Mouse (Mus musculus) MN1 (cell line): ENCODE data around the gene Elmod3.
A peak's percentile ranks its signal among the peaks of the same experiment; 100 is the strongest.

ENCODE experiments used
- DNase-seq: peaks from one replicate; pipeline ENCODE4 v3.0.0-alpha.2; 2016; ENCODE audit warnings: low spot score

Gene Elmod3

GRCm38 (mm10) chr6:72597956-72598753, at the start of gene Elmod3, which contains the start of gene Retsat:
Gene Elmod3, minus strand, starts transcription at chr6:72598413.
Gene Retsat, plus strand, starts transcription at chr6:72598475.
- DNase-seq, result peak; percentile 94

GRCm38 (mm10) chr6:72647383-72647820, 49.2 kb upstream of the Elmod3 start:
- DNase-seq, result peak; percentile 71

GRCm38 (mm10) chr6:72645364-72645763, 47.2 kb upstream of the Elmod3 start:
- no peak for DNase-seq

GRCm38 (mm10) chr6:72644576-72644975, 46.4 kb upstream of the Elmod3 start:
- DNase-seq, result no peak

DNA sequence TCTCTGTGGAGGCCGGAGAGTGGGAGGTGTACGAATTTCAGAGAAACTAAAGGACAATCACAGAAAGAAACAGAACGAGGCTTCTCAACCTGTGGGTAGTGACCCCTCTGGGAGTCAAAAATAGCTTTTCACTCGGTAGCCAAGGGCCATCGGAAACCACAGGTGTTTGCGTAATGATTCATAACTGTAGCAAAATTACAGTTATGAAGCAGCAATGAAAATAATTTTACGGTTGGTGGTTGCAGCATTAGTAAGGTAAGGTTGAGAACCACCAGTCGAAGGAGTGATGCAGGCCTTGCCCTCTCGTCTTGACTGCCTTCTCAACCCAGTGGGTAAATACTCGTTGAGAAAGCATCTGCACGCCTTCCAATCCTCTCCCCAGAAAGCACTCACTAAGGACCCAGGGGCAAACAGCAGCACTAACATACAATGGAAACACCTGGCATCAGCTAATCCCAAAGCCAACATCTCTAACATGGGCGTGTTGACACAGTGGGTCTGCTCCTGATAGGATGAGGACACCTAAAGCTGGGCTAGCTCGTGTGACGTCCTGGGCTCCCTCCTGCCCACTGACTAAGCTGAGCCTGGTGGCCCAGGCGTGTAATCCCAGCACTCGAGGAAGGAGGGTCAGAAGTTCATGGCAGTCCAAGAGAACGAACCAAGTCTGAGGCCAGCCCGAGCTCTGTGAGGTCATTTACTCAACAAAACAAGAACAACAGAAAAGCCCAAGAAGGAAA, 43.2 kb upstream of the Elmod3 start:
- no peak for DNase-seq

GRCm38 (mm10) chr6:72636940-72637339, 38.7 kb upstream of the Elmod3 start:
- no peak for DNase-seq

- DNase-seq, result peak; percentile 80
Observed at GRCm38 (mm10) chr6:72635760-72636431, 37.7 kb upstream of the Elmod3 start.

GRCm38 (mm10) chr6:72634311-72634710, 36.1 kb upstream of the Elmod3 start:
- no peak for DNase-seq

DNA sequence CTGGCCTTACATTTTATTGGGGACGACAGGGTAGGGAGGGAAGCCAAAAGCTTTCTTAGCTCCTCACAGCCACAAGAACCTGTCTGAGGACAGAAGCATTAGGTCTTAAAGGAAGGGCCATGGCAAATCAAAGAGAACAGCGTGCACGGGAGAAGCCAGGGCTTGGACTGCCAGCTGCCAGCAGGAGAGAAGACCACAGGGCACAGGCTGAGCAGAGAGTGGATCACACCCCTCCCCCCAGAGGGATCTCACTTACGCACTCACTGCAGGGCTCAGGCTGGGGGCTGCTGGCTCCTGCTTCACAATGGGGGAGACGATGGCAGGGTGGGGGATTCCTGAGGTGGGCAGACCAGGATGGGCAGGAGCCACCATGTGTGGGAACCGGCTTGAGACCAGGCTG, 33.5 kb upstream of the Elmod3 start:
- DNase-seq, result no peak

GRCm38 (mm10) chr6:72630961-72631360, 32.7 kb upstream of the Elmod3 start:
- no peak for DNase-seq

GRCm38 (mm10) chr6:72630370-72630769, 32.2 kb upstream of the Elmod3 start:
- no peak for DNase-seq

- DNase-seq, result no peak
Observed at GRCm38 (mm10) chr6:72627276-72627675, 29.1 kb upstream of the Elmod3 start.

GRCm38 (mm10) chr6:72626391-72626790, 28.2 kb upstream of the Elmod3 start:
- DNase-seq, result no peak

GRCm38 (mm10) chr6:72623661-72624402, 25.6 kb upstream of the Elmod3 start:
- no peak for DNase-seq

DNA sequence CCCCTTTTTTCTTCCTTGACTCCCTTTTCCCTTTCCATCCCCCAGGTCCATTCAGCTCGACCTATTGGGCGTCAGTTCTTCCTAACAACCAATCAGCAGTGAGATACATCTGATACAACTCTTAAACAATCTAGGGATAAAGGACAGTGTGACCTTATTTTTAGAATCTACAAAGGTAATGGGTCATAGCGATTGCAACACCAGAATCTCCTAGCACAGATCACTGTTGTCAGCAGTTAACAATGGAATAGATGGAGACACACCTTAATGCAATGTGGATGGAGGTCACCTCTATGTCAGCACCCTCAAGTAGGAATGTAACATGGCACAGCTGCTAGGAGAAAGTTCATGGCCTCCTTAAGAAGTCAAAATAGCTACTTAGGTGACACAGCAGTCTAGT, 24.7 kb upstream of the Elmod3 start:
- DNase-seq, result no peak

DNA sequence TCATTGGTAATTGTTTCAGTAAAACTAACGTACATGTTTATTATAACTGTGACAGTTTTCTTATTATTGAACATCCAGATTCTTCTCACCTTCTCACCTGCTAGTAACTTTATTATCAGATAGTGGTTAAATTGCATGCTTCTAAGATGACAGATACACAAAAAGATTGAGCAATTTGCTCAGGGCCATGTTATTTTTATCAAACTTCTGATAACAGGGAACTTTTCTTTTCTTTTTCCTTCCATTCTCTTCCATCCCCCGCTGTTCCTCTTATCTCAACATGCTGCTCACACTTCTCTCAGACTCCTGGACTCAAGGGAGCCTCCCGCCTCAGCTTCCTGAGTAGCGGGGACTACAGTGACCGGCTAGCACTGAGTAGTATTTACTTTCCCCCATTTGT, 22.7 kb upstream of the Elmod3 start:
- no peak for DNase-seq

DNA sequence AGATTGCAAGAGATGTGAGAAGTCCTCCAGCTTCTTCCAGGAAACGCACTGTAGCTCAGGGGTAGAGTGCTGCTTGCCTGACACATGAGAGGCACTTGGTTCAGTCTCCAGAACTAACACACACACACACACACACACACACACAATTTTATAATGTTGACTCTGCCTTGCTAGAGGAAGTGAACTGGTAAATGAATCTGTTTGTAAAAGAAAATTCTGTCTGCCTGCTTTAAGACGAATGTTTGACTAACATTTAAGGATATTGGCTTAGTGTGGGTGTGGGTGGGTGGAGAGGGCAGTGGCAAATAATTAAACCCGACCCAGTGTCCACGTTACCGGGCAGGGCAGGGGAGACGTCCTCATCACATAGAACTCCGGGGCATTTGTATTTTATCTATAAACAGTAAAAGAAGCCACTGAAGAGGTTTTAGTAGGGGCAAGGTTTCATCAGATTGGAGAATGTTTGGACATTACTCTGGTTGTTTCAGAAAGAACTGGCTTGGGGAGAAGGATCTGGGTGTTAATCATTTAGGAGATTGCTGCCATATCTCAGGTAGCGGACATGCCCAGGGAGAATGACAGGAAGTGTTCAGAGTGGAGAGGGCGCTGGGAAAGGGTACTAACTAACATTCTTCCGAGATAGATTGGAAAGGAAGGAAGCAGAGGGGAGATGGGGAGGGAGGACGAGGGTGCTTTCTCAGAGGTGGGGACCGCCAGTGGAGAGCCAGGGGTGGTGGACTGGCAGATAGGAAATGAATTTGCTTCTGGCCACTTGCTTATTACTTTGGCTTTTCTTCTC, 21.7 kb upstream of the Elmod3 start:
- DNase-seq, result peak; percentile 28

GRCm38 (mm10) chr6:72616643-72617288, 18.6 kb upstream of the Elmod3 start, which contains the start of gene Tgoln1:
Gene Tgoln1, minus strand, starts transcription at chr6:72617000.
- DNase-seq, result peak; percentile 94

DNA sequence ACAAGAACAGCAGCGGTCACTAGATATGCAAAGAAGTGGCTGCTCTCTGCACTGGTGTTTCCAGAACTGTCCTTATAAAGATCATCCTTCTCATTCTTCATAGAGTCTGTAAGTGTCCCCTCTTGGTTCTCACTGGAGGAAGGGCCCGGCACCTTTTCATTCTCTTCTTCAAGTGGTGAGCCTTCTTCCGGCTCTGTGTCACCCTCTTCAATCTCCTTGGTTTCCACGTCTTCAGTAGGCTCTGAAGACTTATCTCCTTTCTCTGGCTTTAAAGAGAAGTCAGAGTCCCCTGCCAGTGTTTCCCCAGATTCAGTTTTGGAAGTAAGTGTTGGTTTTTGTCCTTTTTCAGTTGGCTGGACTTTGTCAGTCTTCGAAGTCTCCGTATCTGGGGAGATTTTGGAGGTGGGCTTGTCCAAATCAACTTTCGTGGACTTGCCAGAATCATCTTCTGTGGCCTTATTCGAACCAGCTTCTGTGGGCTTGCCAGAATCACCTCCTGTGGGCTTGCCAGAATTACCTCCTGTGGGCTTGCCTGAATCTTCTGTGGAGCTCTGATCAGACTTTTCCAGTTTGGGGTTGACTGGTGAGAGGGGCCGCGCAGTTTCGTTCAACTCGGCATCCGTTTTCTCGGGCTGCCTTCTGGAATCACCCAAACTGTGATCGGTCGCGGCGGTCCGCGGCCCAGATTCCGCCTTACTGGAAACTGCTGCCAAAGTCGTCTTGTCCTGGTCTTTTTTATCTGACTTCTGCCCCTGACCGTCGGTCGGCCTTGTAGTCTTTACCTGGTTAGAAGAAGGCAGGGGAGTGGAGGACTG, 17.6 kb upstream of the Elmod3 start:
- DNase-seq, result no peak

GRCm38 (mm10) chr6:72615151-72615550, 16.9 kb upstream of the Elmod3 start:
- DNase-seq, result no peak
